Mouse (Mus musculus) hindbrain, embryonic 10.5 days (tissue): ENCODE measurements at regions not wholly inside any gene's neighbourhood (a gene's known extent, or its start where the extent isn't known, plus 50 kb on each side); places are given as distances from the start of the nearest gene placed in this dataset.
A peak's percentile ranks its signal among the peaks of the same experiment; 100 is the strongest.

Experiments
- DNase-seq: peaks from one replicate; pipeline ENCODE4 v3.0.0-alpha.2; 2017; ENCODE audit warnings: low spot score
- H3K27ac ChIP-seq: fragments of 300-500 bp; sonication (generic); 2 replicates; pipeline ENCODE4 v1.5.1; 2016; ENCODE audit warnings: mild to moderate bottlenecking, moderate library complexity
- H3K27me3 ChIP-seq: fragments of 300-500 bp; sonication (generic); 2 replicates; pipeline ENCODE4 v1.6.1; 2016; ENCODE audit warnings: mild to moderate bottlenecking; ENCODE audit not compliant: poor library complexity, insufficient read depth, severe bottlenecking
- H3K36me3 ChIP-seq: fragments of 300-500 bp; sonication (generic); 2 replicates; pipeline ENCODE4 v1.6.1; 2016; ENCODE audit warnings: mild to moderate bottlenecking, moderate library complexity
- H3K4me1 ChIP-seq: fragments of 300-500 bp; sonication (generic); replicated peaks from 2 replicates; pipeline ENCODE4 v1.6.1; 2016; ENCODE audit warnings: mild to moderate bottlenecking
- H3K4me3 ChIP-seq: fragments of 300-500 bp; sonication (generic); 2 replicates; pipeline ENCODE4 v1.5.1; 2016; ENCODE audit warnings: mild to moderate bottlenecking, moderate library complexity
- H3K9me3 ChIP-seq: fragments of 300-500 bp; sonication (generic); 2 replicates; pipeline ENCODE4 v1.6.1; 2016; ENCODE audit warnings: mild to moderate bottlenecking, moderate library complexity
- WGBS: fragments of 180-500 bp; shearing (Covaris S2); methylation state at CpG from one replicate; pipeline ENCODE4 v1.1.7; 2016; 5-methylcytosine and 5-hydroxymethylcytosine counted together

- Histone ChIP-seq H3K4me3 (no peak overlapping the region), H3K36me3 (no peaks in the 10 kb centered on the region), H3K27me3 (no peaks in the 10 kb centered on the region), H3K27ac (no peak overlapping the region), H3K4me1 (no peaks in the 10 kb centered on the region), H3K9me3 (no peaks in the 10 kb centered on the region)
- 93% methylated on average over 4 of the region's 4 CpGs for WGBS
- DNase-seq: no peak
These were observed 162.5 kb upstream of the Prep start for GRCm38 (mm10) chr10:44904520-44904919.

- WGBS: 79% methylated on average over 2 of the region's 2 CpGs
- Histone ChIP-seq H3K9me3 (no peaks in the 10 kb centered on the region), H3K36me3 (no peaks in the 10 kb centered on the region), H3K27ac (no peak overlapping the region), H3K27me3 (no peaks in the 10 kb centered on the region), H3K4me1 (no peaks in the 10 kb centered on the region), H3K4me3 (no peak overlapping the region)
- DNase-seq: no peak
These were observed 165.8 kb upstream of the Prep start for GRCm38 (mm10) chr10:44901203-44901602.

GRCm38 (mm10) chr10:44892124-44892523 is 174.9 kb upstream of the Prep start:
- no peaks in the 10 kb centered on the region for H3K27me3 ChIP-seq
- H3K4me3 ChIP-seq: no peak overlapping the region
- 66% methylated on average over 6 of the region's 6 CpGs for WGBS
- peaks cover 6% of the 10 kb centered on the region for H3K4me1 ChIP-seq
- no peaks in the 10 kb centered on the region for H3K9me3 ChIP-seq
- H3K36me3 ChIP-seq: no peaks in the 10 kb centered on the region
- DNase-seq: no peak
- H3K27ac ChIP-seq: no peak overlapping the region

- Histone ChIP-seq H3K4me1 (peaks cover 9% of the 10 kb centered on the region), H3K27me3 (no peaks in the 10 kb centered on the region), H3K4me3 (no peak overlapping the region), H3K9me3 (no peaks in the 10 kb centered on the region), H3K36me3 (no peaks in the 10 kb centered on the region), H3K27ac (peak overlapping the region; percentile 64)
- DNase-seq: peak; percentile 34
- 40% methylated on average over 14 of the region's 14 CpGs for WGBS
These were observed 179.8 kb upstream of the Prep start for GRCm38 (mm10) chr10:44887081-44887683.

- no peak for DNase-seq
- Histone ChIP-seq H3K27ac (no peak overlapping the region), H3K4me1 (peaks cover 2% of the 10 kb centered on the region; the same call in 1 of the 2 replicates), H3K9me3 (no peaks in the 10 kb centered on the region), H3K4me3 (no peak overlapping the region), H3K36me3 (no peaks in the 10 kb centered on the region), H3K27me3 (no peaks in the 10 kb centered on the region)
- 53% methylated on average over 2 of the region's 2 CpGs for WGBS
These were observed 185.0 kb upstream of the Prep start for GRCm38 (mm10) chr10:44881967-44882366.

- H3K27me3 ChIP-seq: no peaks in the 10 kb centered on the region
- WGBS: 93% methylated on average over 9 of the region's 9 CpGs
- DNase-seq: no peak
- no peaks in the 10 kb centered on the region for H3K9me3 ChIP-seq
- no peak overlapping the region for H3K27ac ChIP-seq
- H3K36me3 ChIP-seq: no peaks in the 10 kb centered on the region
- no peak overlapping the region for H3K4me3 ChIP-seq
- no peaks in the 10 kb centered on the region for H3K4me1 ChIP-seq
These were observed 189.8 kb upstream of the Prep start for GRCm38 (mm10) chr10:44877076-44877663.

GRCm38 (mm10) chr10:44873642-44874285 is 193.2 kb upstream of the Prep start:
- no peaks in the 10 kb centered on the region for H3K36me3 ChIP-seq
- DNase-seq: no peak
- no peaks in the 10 kb centered on the region for H3K4me1 ChIP-seq
- H3K27ac ChIP-seq: no peak overlapping the region
- H3K4me3 ChIP-seq: no peak overlapping the region
- no peaks in the 10 kb centered on the region for H3K27me3 ChIP-seq
- 80% methylated on average over 5 of the region's 5 CpGs for WGBS
- H3K9me3 ChIP-seq: no peaks in the 10 kb centered on the region

- DNase-seq: no peak
- Histone ChIP-seq H3K27me3 (no peaks in the 10 kb centered on the region), H3K4me3 (no peak overlapping the region), H3K27ac (no peak overlapping the region), H3K9me3 (no peaks in the 10 kb centered on the region), H3K36me3 (no peaks in the 10 kb centered on the region), H3K4me1 (0 out of 2 replicates have a peak, but pooled peaks cover 4% of the 10 kb centered on the region)
- 92% methylated on average over 1 of the region's 1 CpGs for WGBS
These were observed 202.7 kb upstream of the Prep start for GRCm38 (mm10) chr10:44864191-44864747.

GRCm38 (mm10) chr10:44862360-44862674 is 204.7 kb upstream of the Prep start:
- H3K9me3 ChIP-seq: no peaks in the 10 kb centered on the region
- 73% methylated on average over 8 of the region's 8 CpGs for WGBS
- H3K27ac ChIP-seq: no peak overlapping the region
- H3K4me3 ChIP-seq: no peak overlapping the region
- H3K27me3 ChIP-seq: no peaks in the 10 kb centered on the region
- H3K36me3 ChIP-seq: no peaks in the 10 kb centered on the region
- H3K4me1 ChIP-seq: 0 out of 2 replicates have a peak, but pooled peaks cover 4% of the 10 kb centered on the region
- no peak for DNase-seq

GRCm38 (mm10) chr10:44861671-44862359 is 205.2 kb upstream of the Prep start:
- H3K36me3 ChIP-seq: no peaks in the 10 kb centered on the region
- no peaks in the 10 kb centered on the region for H3K9me3 ChIP-seq
- H3K4me1 ChIP-seq: 0 out of 2 replicates have a peak, but pooled peaks cover 4% of the 10 kb centered on the region
- H3K27me3 ChIP-seq: no peaks in the 10 kb centered on the region
- no peak overlapping the region for H3K27ac ChIP-seq
- no peak for DNase-seq
- no peak overlapping the region for H3K4me3 ChIP-seq
- WGBS: 80% methylated on average over 10 of the region's 10 CpGs

- WGBS: 83% methylated on average over 4 of the region's 4 CpGs
- DNase-seq: no peak
- Histone ChIP-seq H3K4me3 (no peak overlapping the region), H3K27ac (no peak overlapping the region), H3K36me3 (no peaks in the 10 kb centered on the region), H3K4me1 (0 out of 2 replicates have a peak, but pooled peaks cover 2% of the 10 kb centered on the region), H3K9me3 (no peaks in the 10 kb centered on the region), H3K27me3 (no peaks in the 10 kb centered on the region)
These were observed 209.6 kb upstream of the Prep start for GRCm38 (mm10) chr10:44857444-44857843.

GRCm38 (mm10) chr10:44854109-44854508 is 212.9 kb upstream of the Prep start:
- H3K27ac ChIP-seq: no peak overlapping the region
- 93% methylated on average over 4 of the region's 4 CpGs for WGBS

GRCm38 (mm10) chr10:44849016-44849415 is 218.0 kb upstream of the Prep start:
- H3K9me3 ChIP-seq: no peaks in the 10 kb centered on the region
- H3K36me3 ChIP-seq: no peaks in the 10 kb centered on the region
- no peak overlapping the region for H3K27ac ChIP-seq
- H3K4me3 ChIP-seq: no peak overlapping the region
- no peaks in the 10 kb centered on the region for H3K27me3 ChIP-seq
- DNase-seq: no peak
- H3K4me1 ChIP-seq: peaks cover 7% of the 10 kb centered on the region; the same call in 1 of the 2 replicates
- WGBS: 78% methylated on average over 4 of the region's 4 CpGs

More at GRCm38 (mm10) chr10:44854109-44854508, 212.9 kb upstream of the Prep start:
- no peaks in the 10 kb centered on the region for H3K36me3 ChIP-seq
- H3K4me3 ChIP-seq: no peak overlapping the region
- no peak for DNase-seq
- no peaks in the 10 kb centered on the region for H3K4me1 ChIP-seq
- no peaks in the 10 kb centered on the region for H3K27me3 ChIP-seq
- no peaks in the 10 kb centered on the region for H3K9me3 ChIP-seq
